Mouse (Mus musculus) CH12.LX (cell line): ENCODE measurements around the gene Casz1.

Experiments
- CHD1 ChIP-seq: IDR thresholded peaks from 2 replicates; pipeline ENCODE4 v1.6.1; 2012; ENCODE audit warnings: low read depth, low read length, improper control_type of control experiment, inconsistent platforms
- CHD2 ChIP-seq: IDR thresholded peaks from 2 replicates; pipeline ENCODE4 v1.6.1; 2011; ENCODE audit warnings: low read length, improper control_type of control experiment
- CTCF ChIP-seq, 2 experiments: IDR thresholded peaks in 1 of 2; conservative IDR thresholded peaks in 1 of 2; 2 replicates each; pipeline ENCODE4 v1.5.1; 2011 to 2012; ENCODE audit warnings: low read depth in 2 of 2, low read length in 2 of 2, improper control_type of control experiment in 1 of 2, inconsistent platforms in 1 of 2, mild to moderate bottlenecking in 1 of 2, moderate library complexity in 1 of 2
- EP300 ChIP-seq: IDR thresholded peaks from 2 replicates; pipeline ENCODE4 v1.6.1; 2011; ENCODE audit warnings: low read length, improper control_type of control experiment
- POLR2A ChIP-seq: IDR thresholded peaks from 2 replicates; pipeline ENCODE4 v1.6.1; 2011; ENCODE audit warnings: low read depth, mild to moderate bottlenecking, improper control_type of control experiment, low read length
- ZMIZ1 ChIP-seq: IDR thresholded peaks from 2 replicates; pipeline ENCODE4 v1.6.1; 2012; ENCODE audit warnings: low read depth, mild to moderate bottlenecking, inconsistent platforms, low read length, improper control_type of control experiment

GRCm38 (mm10) chr4:148945476-148945881, 141.2 kb downstream of the Casz1 start:
- no peak for TF ChIP-seq CHD1
- no peak for TF ChIP-seq CTCF (conservative IDR thresholded peaks at IDR 0.05 in 1 of 2, IDR thresholded peaks at IDR 0.05 in 1 of 2; ENCODE audit: low read depth in 2 of 2, low read length in 2 of 2)
- no peak for TF ChIP-seq ZMIZ1
- no peak for TF ChIP-seq POLR2A
- TF ChIP-seq EP300 = no peak
- TF ChIP-seq CHD2 = no peak
